Mouse (Mus musculus) CH12.LX (cell line): ENCODE data around the gene Shld2.

ENCODE experiments used
- BHLHE40 ChIP-seq: IDR thresholded peaks from 2 replicates; pipeline ENCODE4 v1.6.1; 2011; ENCODE audit warnings: mild to moderate bottlenecking, low read depth, low read length, improper control_type of control experiment
- MXI1 ChIP-seq: IDR thresholded peaks from 2 replicates; pipeline ENCODE4 v1.6.1; 2011; ENCODE audit warnings: mild to moderate bottlenecking, low read depth, low read length, improper control_type of control experiment
- MYC ChIP-seq: IDR thresholded peaks from 2 replicates; pipeline ENCODE4 v1.6.1; 2011; ENCODE audit warnings: low read depth, mild to moderate bottlenecking, improper control_type of control experiment, low read length
- POLR2A ChIP-seq: IDR thresholded peaks from 2 replicates; pipeline ENCODE4 v1.6.1; 2011; ENCODE audit warnings: low read depth, mild to moderate bottlenecking, improper control_type of control experiment, low read length
- ZC3H11A ChIP-seq: IDR thresholded peaks from 2 replicates; pipeline ENCODE4 v1.6.1; 2012; ENCODE audit warnings: low read depth, mild to moderate bottlenecking, inconsistent platforms, low read length, improper control_type of control experiment
- ZNF384 ChIP-seq: IDR thresholded peaks from 2 replicates; pipeline ENCODE4 v1.6.1; 2012; ENCODE audit warnings: low read depth, low read length, improper control_type of control experiment, inconsistent platforms

DNA sequence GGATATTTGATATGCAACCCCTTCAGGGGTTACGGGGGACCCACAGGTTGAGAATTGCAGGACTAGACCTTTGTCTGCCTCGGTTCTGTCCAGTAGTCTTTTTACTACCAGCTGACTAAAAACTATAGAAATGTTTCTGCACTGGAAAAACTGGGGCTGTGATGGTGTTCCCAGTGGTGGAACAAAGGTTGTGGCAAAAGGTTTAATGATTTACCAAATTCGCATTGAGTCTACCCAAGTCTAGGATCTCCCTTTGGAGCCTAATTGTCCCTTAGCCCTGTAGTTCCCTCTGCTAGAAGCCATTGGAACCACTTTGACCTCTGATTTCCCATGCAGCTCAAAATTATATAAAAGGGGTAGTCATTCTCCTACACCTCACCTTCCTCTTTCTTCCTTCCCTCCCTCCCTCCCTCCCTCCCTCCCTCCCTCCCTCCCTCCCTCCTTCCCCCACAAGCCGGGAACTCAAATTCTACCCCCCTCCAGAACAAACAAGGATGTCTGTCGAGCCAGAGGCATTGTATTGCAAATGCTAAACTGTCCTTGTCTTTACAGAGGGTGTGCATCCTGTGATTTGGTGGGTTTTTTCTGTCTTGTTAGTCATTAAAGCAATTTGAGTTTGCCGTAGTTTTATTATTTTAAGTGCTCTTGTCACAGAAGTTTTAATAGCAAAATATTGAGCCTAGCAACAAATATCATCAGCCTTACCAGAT, 2.2 kb upstream of the Shld2 start:
- TF ChIP-seq POLR2A (no peak), ZNF384 (no peak), BHLHE40 (no peak), MXI1 (no peak), MYC (no peak), ZC3H11A (no peak)
